Mouse (Mus musculus): ENCODE measurements at regions not wholly inside any gene's neighbourhood (a gene's known extent, or its start where the extent isn't known, plus 50 kb on each side); places are given as distances from the start of the nearest gene placed in this dataset.

DNA sequence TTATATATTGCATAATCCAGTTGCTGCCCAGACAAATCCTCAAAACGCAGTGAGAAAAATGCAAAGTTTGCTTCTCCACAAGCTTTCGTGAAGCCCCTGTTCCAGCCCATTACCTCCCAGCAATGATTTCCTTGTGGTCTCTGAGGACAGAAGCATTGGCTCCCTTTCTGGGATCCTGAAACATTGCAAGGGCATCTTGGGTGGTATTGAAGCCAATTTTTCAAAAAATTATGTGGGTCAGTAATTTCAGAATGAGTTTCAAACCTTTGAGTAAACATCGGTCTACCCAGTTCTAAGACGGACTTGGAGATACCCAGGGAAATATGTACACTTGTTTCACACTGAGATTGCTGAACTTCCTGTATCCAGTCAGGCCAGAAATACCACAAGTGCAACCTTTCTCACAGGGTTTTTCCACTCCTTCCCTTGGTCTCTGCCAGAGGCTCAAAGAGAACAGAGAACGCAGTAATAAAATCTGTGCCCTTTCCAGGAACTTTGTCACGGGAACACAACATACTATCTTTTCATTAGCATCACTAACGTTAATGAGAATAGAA, 321.8 kb upstream of the Pitrm1 start:
- no peak for TF ChIP-seq CTCF (IDR thresholded peaks at IDR 0.05; ENCODE audit: control insufficient read depth, insufficient read depth, low read length)
- no peak for TF ChIP-seq POLR2A (IDR thresholded peaks at IDR 0.05; ENCODE audit: borderline replicate concordance, control insufficient read depth, low read depth, low read length)

Measured in bone marrow, adult 2 months (tissue).